ENCODE assay signal across 12 mouse cellular contexts in the genomic region with DNA sequence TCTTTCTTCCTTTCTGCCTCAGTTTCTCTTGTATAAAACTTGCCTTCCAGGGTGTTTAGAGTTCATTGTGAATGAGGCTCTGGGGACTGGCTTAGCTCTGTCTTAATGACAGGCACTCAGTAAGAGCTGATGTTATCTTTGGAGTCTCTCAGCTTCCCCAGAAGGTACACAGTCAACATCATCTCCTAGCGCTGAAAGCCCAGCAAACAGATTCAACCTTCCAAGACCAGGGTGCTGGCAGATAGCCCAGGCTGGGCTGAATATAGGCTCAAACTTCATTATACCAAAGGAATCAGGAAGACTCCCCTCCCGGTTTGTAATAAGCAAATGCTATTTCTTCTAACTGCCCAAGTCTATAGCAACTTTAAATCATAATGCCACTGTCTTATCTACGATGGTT. TPM values are rescaled to one million over a fixed set of nuclear protein-coding genes. Genes with fewer than 3 reads are reported as not detected.
DNase-seq lines count a peak whose midpoint lies in the region; ATAC-seq and TF ChIP-seq lines count a peak whose summit lies in the region.
"Had no signal": no experiment of that assay in that cellular context is flagged by ENCODE, and none has a peak within 500 bp of the region (broad histone marks: within the 10 kb centered on the region; RNA-seq: fewer than 3 reads in every experiment).

No protein-coding gene starts in this region.

- H3K36me3 ChIP-seq in intestine, embryonic 16.5 days (ENCODE audit: control insufficient read depth, insufficient read depth, low read length), result no peaks in the 10 kb centered on the region
- no peaks in the 10 kb centered on the region for H3K36me3 ChIP-seq in intestine, embryonic 15.5 days
- peaks cover 0 to 2% of the 10 kb centered on the region in 2 experiments; a peak in 2 of 4 replicates for H3K36me3 ChIP-seq in MEL (ENCODE audit: control insufficient read depth in 1 of 2, insufficient read depth in 2 of 2, low read length in 2 of 2)
- no peaks in the 10 kb centered on the region for H3K36me3 ChIP-seq in liver, postnatal 0 days (replicated peaks; ENCODE audit: insufficient read depth, low read length)

- 74% methylated on average over 3 of the region's 3 CpGs for WGBS in cerebellum, adult 2 months
- WGBS in intestine, embryonic 16.5 days, result 45% methylated on average over 3 of the region's 3 CpGs
- WGBS in intestine, embryonic 15.5 days, result 45% methylated on average over 3 of the region's 3 CpGs
- 53% methylated on average over 3 of the region's 3 CpGs for WGBS in liver, postnatal 0 days (ENCODE audit: insufficient replicate concordance)

- no peak for TF ChIP-seq EP300 in MEL (IDR thresholded peaks at IDR 0.05; ENCODE audit: low read depth in 1 of 2, low read length in 2 of 2)
- no peak for TF ChIP-seq EP300 in liver, postnatal 0 days (IDR thresholded peaks at IDR 0.05; ENCODE audit: low read depth)

- no peak overlapping the region for H3K4me2 ChIP-seq in intestine, embryonic 16.5 days (ENCODE audit: low read depth, low read length)
- H3K4me2 ChIP-seq in intestine, embryonic 15.5 days (replicated peaks), result no peak overlapping the region; the same call in 1 of the 2 replicates
- no peak overlapping the region for H3K4me2 ChIP-seq in liver, postnatal 0 days (ENCODE audit: low read depth, low read length)

- no peaks in the 10 kb centered on the region for H3K79me2 ChIP-seq in MEL (ENCODE audit: control insufficient read depth, insufficient read depth, low read length, poor library complexity)

- no peak for TF ChIP-seq RAD21 in MEL (IDR thresholded peaks at IDR 0.05; ENCODE audit: low read depth, low read length)

- no peak overlapping the region for H3K27ac ChIP-seq in cerebellum, adult 2 months (ENCODE audit: insufficient read depth, low read length)
- H3K27ac ChIP-seq in intestine, embryonic 16.5 days (ENCODE audit: low read length), result peak overlapping the region; percentile 55
- no peak overlapping the region for H3K27ac ChIP-seq in intestine, embryonic 15.5 days
- H3K27ac ChIP-seq in MEL (ENCODE audit: control insufficient read depth, low read depth, low read length), result no peak overlapping the region
- H3K27ac ChIP-seq in liver, postnatal 0 days (ENCODE audit: low read depth), result peak overlapping the region; percentile 3; the same call in 1 of the 2 replicates

- no peak for ATAC-seq in intestine, embryonic 16.5 days
- ATAC-seq in intestine, embryonic 15.5 days, result no peak
- no peak for ATAC-seq in liver, postnatal 0 days
- ATAC-seq in CD4-positive, CD25-positive, alpha-beta regulatory T cell, adult 4 months, result no peak

- no peak for TF ChIP-seq CTCF in cerebellum, adult 2 months (IDR thresholded peaks at IDR 0.05; ENCODE audit: borderline replicate concordance, insufficient read depth, low read depth, low read length)
- no peak for TF ChIP-seq CTCF in MEL (IDR thresholded peaks at IDR 0.05 in 2 of 3, conservative IDR thresholded peaks at IDR 0.05 in 1 of 3; ENCODE audit: control insufficient read depth in 1 of 3, insufficient read depth in 1 of 3, low read depth in 2 of 3, low read length in 3 of 3, poor library complexity in 1 of 3, severe bottlenecking in 1 of 3)
- no peak for TF ChIP-seq CTCF in liver, postnatal 0 days (IDR thresholded peaks at IDR 0.05; ENCODE audit: low read depth)

- H3K4me3 ChIP-seq in cerebellum, adult 2 months (replicated peaks; ENCODE audit: insufficient read depth, low read depth, low read length), result no peak overlapping the region
- H3K4me3 ChIP-seq in intestine, embryonic 16.5 days (ENCODE audit: low read length), result no peak overlapping the region
- H3K4me3 ChIP-seq in intestine, embryonic 15.5 days (replicated peaks), result no peak overlapping the region
- H3K4me3 ChIP-seq in MEL (ENCODE audit: control insufficient read depth in 1 of 2, insufficient read depth in 1 of 2, low read depth in 2 of 2, low read length in 2 of 2), result no peak overlapping the region
- H3K4me3 ChIP-seq in liver, postnatal 0 days (ENCODE audit: low read depth, low read length), result no peak overlapping the region

- peak; percentile 58 for DNase-seq in cerebellum, adult 9-10 months
- DNase-seq in cerebellum, adult 2 months, result no peak
- DNase-seq in MEL (ENCODE audit: low read depth, low spot score), result peak; percentile 34
- DNase-seq in liver, postnatal 0 days, result no peak
- no peak for DNase-seq in layer of hippocampus, adult 9-11 months
- DNase-seq: cerebellum, adult 18-20 months; kidney, postnatal 36 days; lung, adult 2 months had no signal

- H3K27me3 ChIP-seq in cerebellum, adult 2 months (ENCODE audit: control insufficient read depth, insufficient read depth, low read length), result no peaks in the 10 kb centered on the region
- no peaks in the 10 kb centered on the region for H3K27me3 ChIP-seq in intestine, embryonic 16.5 days (replicated peaks; ENCODE audit: control insufficient read depth, insufficient read depth, low read length)
- no peaks in the 10 kb centered on the region for H3K27me3 ChIP-seq in intestine, embryonic 15.5 days (replicated peaks)
- H3K27me3 ChIP-seq in MEL (ENCODE audit: control insufficient read depth in 1 of 2, insufficient read depth in 2 of 2, low read length in 2 of 2), result no peaks in the 10 kb centered on the region
- H3K27me3 ChIP-seq in liver, postnatal 0 days (ENCODE audit: insufficient read depth, low read length), result no peaks in the 10 kb centered on the region; the same call in 1 of the 2 replicates

- no peak overlapping the region for H3K9ac ChIP-seq in intestine, embryonic 16.5 days (ENCODE audit: low read depth, low read length)
- H3K9ac ChIP-seq in intestine, embryonic 15.5 days, result no peak overlapping the region
- H3K9ac ChIP-seq in MEL (ENCODE audit: control insufficient read depth, low read depth, low read length, poor library complexity, severe bottlenecking), result no peak overlapping the region
- H3K9ac ChIP-seq in liver, postnatal 0 days (replicated peaks), result no peak overlapping the region

- H3K9me3 ChIP-seq in intestine, embryonic 16.5 days (ENCODE audit: control insufficient read depth, low read length), result 0 out of 2 replicates have a peak, but pooled peaks cover 2% of the 10 kb centered on the region
- H3K9me3 ChIP-seq in intestine, embryonic 15.5 days, result no peaks in the 10 kb centered on the region
- H3K9me3 ChIP-seq in MEL (replicated peaks; ENCODE audit: insufficient read depth, low read length), result no peaks in the 10 kb centered on the region
- H3K9me3 ChIP-seq in liver, postnatal 0 days (ENCODE audit: low read length), result no peaks in the 10 kb centered on the region

- H3K4me1 ChIP-seq in cerebellum, adult 2 months (ENCODE audit: control insufficient read depth, insufficient read depth, low read length), result peaks cover 47% of the 10 kb centered on the region
- H3K4me1 ChIP-seq in intestine, embryonic 16.5 days (ENCODE audit: control insufficient read depth, insufficient read depth, low read length), result peaks cover 12% of the 10 kb centered on the region
- peaks cover 26% of the 10 kb centered on the region for H3K4me1 ChIP-seq in intestine, embryonic 15.5 days (replicated peaks)
- H3K4me1 ChIP-seq in MEL (ENCODE audit: control insufficient read depth in 1 of 2, insufficient read depth in 2 of 2, low read length in 2 of 2), result peaks cover 13 to 18% of the 10 kb centered on the region in 2 experiments; a peak in 3 of 4 replicates
- H3K4me1 ChIP-seq in liver, postnatal 0 days (ENCODE audit: insufficient read depth), result peaks cover 57% of the 10 kb centered on the region

- TF ChIP-seq POLR2A in cerebellum, adult 2 months (IDR thresholded peaks at IDR 0.05; ENCODE audit: borderline replicate concordance, insufficient read depth, low read length), result no peak
- no peak for TF ChIP-seq POLR2A in MEL (IDR thresholded peaks at IDR 0.05; ENCODE audit: control insufficient read depth in 1 of 2, insufficient read depth in 1 of 2, low read depth in 1 of 2, low read length in 2 of 2, poor library complexity in 1 of 2)

TF ChIP-seq in MEL, 35 proteins besides CTCF, POLR2A, EP300 and RAD21 (continues in another document):
- no peak for TF ChIP-seq TAL1 (IDR thresholded peaks at IDR 0.05; ENCODE audit: low read length)
- no peak for TF ChIP-seq MXI1 (IDR thresholded peaks at IDR 0.05; ENCODE audit: low read depth, low read length)
- no peak for TF ChIP-seq MYB (IDR thresholded peaks at IDR 0.05; ENCODE audit: low read depth, low read length)

RNA-seq across cellular contexts. Expression of a gene that starts 1.2 kb away (rescaled TPM):
- polyA plus RNA-seq in cerebellum, adult 2 months (2012; rRNA removed), result 183 and 188 TPM in 2 replicates
- polyA plus RNA-seq in intestine, embryonic 16.5 days (2015; fragmentation: Nextera tagmentation; extraction: Ambion mirVana), result 7.7 and 9.0 TPM in 2 replicates
- 8.7 and 10.4 TPM in 2 replicates for polyA plus RNA-seq in intestine, embryonic 15.5 days (2015; fragmentation: Nextera tagmentation; extraction: Ambion mirVana)
- total RNA-seq in MEL (2012; rRNA removed), result 2.5 and 3.3 TPM in 2 replicates
- 1 to 10 TPM in 1 of 2 experiments, not detected in 1; 6.0 TPM for polyA plus RNA-seq in MEL (2012; ENCODE audit: insufficient read depth in 1 of 2, insufficient read length in 2 of 2, low read depth in 1 of 2, low replicate concordance in 2 of 2, missing spikeins in 1 of 2)
- polyA plus RNA-seq in liver, postnatal 0 days (2015; fragmentation: Nextera tagmentation; extraction: Ambion mirVana), result 3.4 and 4.6 TPM in 2 replicates
- 1 to 10 TPM; 1.5 to 2.0 TPM for polyA plus RNA-seq in CD4-positive, CD25-positive, alpha-beta regulatory T cell, adult 4 months (2017; shearing (Covaris generic))

RNA-seq across cellular contexts. Expression of a gene that starts 38.7 kb away (rescaled TPM):
- polyA plus RNA-seq in cerebellum, adult 2 months (2012; rRNA removed), result 16.8 and 23.1 TPM in 2 replicates
- polyA plus RNA-seq in intestine, embryonic 16.5 days (2015; fragmentation: Nextera tagmentation; extraction: Ambion mirVana), result 13.7 TPM in 2 replicates
- 18.2 and 19.4 TPM in 2 replicates for polyA plus RNA-seq in intestine, embryonic 15.5 days (2015; fragmentation: Nextera tagmentation; extraction: Ambion mirVana)
- total RNA-seq in MEL (2012; rRNA removed), result 46.3 and 56.7 TPM in 2 replicates
- polyA plus RNA-seq in MEL (2012; ENCODE audit: insufficient read depth in 1 of 2, insufficient read length in 2 of 2, low read depth in 1 of 2, low replicate concordance in 2 of 2, missing spikeins in 1 of 2), result 100 to 1,000 TPM in 1 of 2 experiments, 10 to 100 TPM in 1; 71.5 to 394 TPM
- 8.5 and 11.8 TPM in 2 replicates for polyA plus RNA-seq in liver, postnatal 0 days (2015; fragmentation: Nextera tagmentation; extraction: Ambion mirVana)
- polyA plus RNA-seq in CD4-positive, CD25-positive, alpha-beta regulatory T cell, adult 4 months (2017; shearing (Covaris generic)), result 100 to 1,000 TPM in 1 of 2 experiments, 10 to 100 TPM in 1; 86.2 to 109 TPM

RNA-seq across cellular contexts. Expression of a gene that starts 57.0 kb away (rescaled TPM):
- 3.3 and 4.0 TPM in 2 replicates for polyA plus RNA-seq in cerebellum, adult 2 months (2012; rRNA removed)
- 43.6 and 51.0 TPM in 2 replicates for polyA plus RNA-seq in intestine, embryonic 16.5 days (2015; fragmentation: Nextera tagmentation; extraction: Ambion mirVana)
- 51.8 and 56.9 TPM in 2 replicates for polyA plus RNA-seq in intestine, embryonic 15.5 days (2015; fragmentation: Nextera tagmentation; extraction: Ambion mirVana)
- 2.3 and 4.4 TPM in 2 replicates for total RNA-seq in MEL (2012; rRNA removed)
- polyA plus RNA-seq in MEL (2012; ENCODE audit: insufficient read depth in 1 of 2, insufficient read length in 2 of 2, low read depth in 1 of 2, low replicate concordance in 2 of 2, missing spikeins in 1 of 2), result 1 to 10 TPM in 1 of 2 experiments, not detected in 1; 1.9 TPM
- polyA plus RNA-seq in liver, postnatal 0 days (2015; fragmentation: Nextera tagmentation; extraction: Ambion mirVana), result 3.8 and 4.0 TPM in 2 replicates
- under 1 TPM; 0.86 to 0.90 TPM for polyA plus RNA-seq in CD4-positive, CD25-positive, alpha-beta regulatory T cell, adult 4 months (2017; shearing (Covaris generic))
- total RNA-seq: megakaryocyte, adult 5-6 weeks had no signal

Comparison
In these comparisons a context has a peak if more than half of its experiments do, and no peak if none do; other contexts are left out.
1. DNase-seq: peak in cerebellum, adult 9-10 months (single experiment) and MEL (single experiment); none in cerebellum, adult 2 months (0 of 2), liver, postnatal 0 days (single experiment) and layer of hippocampus, adult 9-11 months (single experiment).
2. H3K27ac ChIP-seq: peak in intestine, embryonic 16.5 days (single experiment) and liver, postnatal 0 days (single experiment); none in cerebellum, adult 2 months (single experiment), intestine, embryonic 15.5 days (single experiment) and MEL (single experiment).
3. RNA of a gene that starts 1.2 kb away (polyA plus RNA-seq): 183 to 188 TPM in cerebellum, adult 2 months; 7.7 to 9.0 TPM in intestine, embryonic 16.5 days, 8.7 to 10.4 TPM in intestine, embryonic 15.5 days, 6.0 TPM in MEL, 3.4 to 4.6 TPM in liver, postnatal 0 days and 1.5 to 2.0 TPM in CD4-positive, CD25-positive, alpha-beta regulatory T cell, adult 4 months; every median in the first group is over 10 times any median in the second.